Mouse (Mus musculus) CH12.LX (cell line): Measurements from ENCODE around the gene Pdzd2.

Experiments
- MXI1 ChIP-seq: IDR thresholded peaks from 2 replicates; pipeline ENCODE4 v1.6.1; 2011; ENCODE audit warnings: mild to moderate bottlenecking, low read depth, low read length, improper control_type of control experiment
- TBP ChIP-seq: conservative IDR thresholded peaks from 2 replicates; pipeline ENCODE4 v1.6.1; 2011; ENCODE audit warnings: low read depth, low read length, improper control_type of control experiment

GRCm38 (mm10) chr15:12652336-12653031 lies 87.2 kb downstream of the Pdzd2 start:
- TF ChIP-seq MXI1: no peak
- no peak for TF ChIP-seq TBP
